ENCODE assay signal across 8 mouse cellular contexts in genomic region chr2:90904076-90904855, GRCm38 (mm10). TPM values are rescaled to one million over a fixed set of nuclear protein-coding genes. Genes with fewer than 3 reads are reported as not detected.
DNase-seq lines count a peak whose midpoint lies in the region; ATAC-seq and TF ChIP-seq lines count a peak whose summit lies in the region.

TSS of gene Kbtbd4 (plus strand) at chr2:90904740.
TSS of gene Ndufs3 (minus strand) at chr2:90904827.

- intact Hi-C loops in heart, postnatal 36 days (cut with DNase I) = loop anchor here (1.0 to 5.0 kb wide), 3 partner anchors 13 to 298 kb away; partner anchors contain the start of genes Acp2 and Nr1h3

- peak within 1 kb of the TSS; percentile 83 for H3K4me3 ChIP-seq in G1E (ENCODE audit: low read depth, low read length)
- peak within 1 kb of the TSS; percentile 76 for H3K4me3 ChIP-seq in forebrain, embryonic 16.5 days (replicated peaks; ENCODE audit: low read length)
- peak within 1 kb of the TSS; percentile 81 for H3K4me3 ChIP-seq in lung, embryonic 16.5 days (ENCODE audit: low read length)

- peak within 1 kb of the TSS; percentile 91 for H3K27ac ChIP-seq in forebrain, embryonic 16.5 days (ENCODE audit: low read length)
- H3K27ac ChIP-seq in lung, embryonic 16.5 days (ENCODE audit: low read length) = peak within 1 kb of the TSS; percentile 87

- peaks cover 74% of the 10 kb centered on the region for H3K36me3 ChIP-seq in G1E (replicated peaks)
- H3K36me3 ChIP-seq in forebrain, embryonic 16.5 days (ENCODE audit: control insufficient read depth, insufficient read depth) = peaks cover 10% of the 10 kb centered on the region
- peaks cover 21% of the 10 kb centered on the region for H3K36me3 ChIP-seq in lung, embryonic 16.5 days (ENCODE audit: control insufficient read depth, insufficient read depth, low read length)

- no peaks in the 10 kb centered on the region for H3K9me3 ChIP-seq in G1E (replicated peaks)
- H3K9me3 ChIP-seq in forebrain, embryonic 16.5 days (ENCODE audit: control insufficient read depth, low read length) = no peaks in the 10 kb centered on the region
- H3K9me3 ChIP-seq in lung, embryonic 16.5 days (ENCODE audit: control insufficient read depth, low read length) = no peaks in the 10 kb centered on the region

- DNase-seq in G1E (ENCODE audit: low spot score) = peak; percentile 71
- peak; percentile 85 to 92 for DNase-seq in cerebellum, adult 18-20 months
- peak; percentile 85 to 88 for DNase-seq in heart, postnatal 36 days
- peak; percentile 75 to 86 for DNase-seq in layer of hippocampus, adult 8-10 months (ENCODE audit: low spot score in 2 of 2)
- DNase-seq in ovary, postnatal 10 days (ENCODE audit: low spot score) = peak; percentile 63
- DNase-seq in thymus, postnatal 10 days (ENCODE audit: low spot score in 2 of 2) = peak; percentile 79 to 85

- ATAC-seq in G1E (ENCODE audit: extremely low read depth, insufficient number of reproducible peaks, low FRiP score, poor library complexity, severe bottlenecking) = peak; percentile 93
- peak; percentile 96 for ATAC-seq in forebrain, embryonic 16.5 days
- ATAC-seq in lung, embryonic 16.5 days (ENCODE audit: low read depth) = peak; percentile 94

- TF ChIP-seq CTCF in G1E (IDR thresholded peaks at IDR 0.05; ENCODE audit: low read depth, low read length) = no peak

- H3K4me1 ChIP-seq in G1E (ENCODE audit: insufficient read depth, low read depth, low read length) = peaks cover 45% of the 10 kb centered on the region
- H3K4me1 ChIP-seq in forebrain, embryonic 16.5 days (replicated peaks; ENCODE audit: control insufficient read depth, insufficient read depth, low read length) = peaks cover 27% of the 10 kb centered on the region
- H3K4me1 ChIP-seq in lung, embryonic 16.5 days (replicated peaks; ENCODE audit: control insufficient read depth, insufficient read depth, low read length) = peaks cover 19% of the 10 kb centered on the region

- peak within 1 kb of the TSS; percentile 85 for H3K9ac ChIP-seq in forebrain, embryonic 16.5 days (replicated peaks; ENCODE audit: low read depth, low read length)
- H3K9ac ChIP-seq in lung, embryonic 16.5 days (ENCODE audit: low read length) = peak within 1 kb of the TSS; percentile 93

- H3K4me2 ChIP-seq in forebrain, embryonic 16.5 days (ENCODE audit: low read length) = peak within 1 kb of the TSS; percentile 82
- H3K4me2 ChIP-seq in lung, embryonic 16.5 days (ENCODE audit: low read depth, low read length) = peak within 1 kb of the TSS; percentile 72

- WGBS in forebrain, embryonic 16.5 days = under 1% methylated on average over 42 of the region's 43 CpGs
- WGBS in lung, embryonic 16.5 days = under 1% methylated on average over 43 of the region's 43 CpGs

- H3K27me3 ChIP-seq in G1E (ENCODE audit: insufficient read depth, low read length) = no peaks in the 10 kb centered on the region
- H3K27me3 ChIP-seq in forebrain, embryonic 16.5 days (replicated peaks; ENCODE audit: control insufficient read depth, insufficient read depth, low read length) = no peaks in the 10 kb centered on the region
- no peaks in the 10 kb centered on the region for H3K27me3 ChIP-seq in lung, embryonic 16.5 days (ENCODE audit: control insufficient read depth, insufficient read depth, low read depth, low read length)

RNA-seq across cellular contexts. Expression of gene Kbtbd4, which starts in this region (rescaled TPM):
- 18.2 and 21.4 TPM in 2 replicates for total RNA-seq in G1E (2014; fragmentation: Nextera tagmentation)
- total RNA-seq in G1E (2017) = 31.8 and 35.5 TPM in 2 replicates
- 4.0 and 6.6 TPM in 2 replicates for polyA plus RNA-seq in G1E (2012)
- 61.9 and 62.3 TPM in 2 replicates for polyA plus RNA-seq in forebrain, embryonic 16.5 days (2015; fragmentation: Nextera tagmentation; extraction: Ambion mirVana)
- 10 to 100 TPM; 22.1 to 23.8 TPM for total RNA-seq in heart, postnatal 36 days (2021)
- total RNA-seq in layer of hippocampus, adult 8-10 months (2022) = 10 to 100 TPM; 32.5 to 45.7 (median 34.0) TPM
- polyA plus RNA-seq in lung, embryonic 16.5 days (2015; fragmentation: Nextera tagmentation; extraction: Ambion mirVana) = 36.5 and 37.0 TPM in 2 replicates

RNA-seq across cellular contexts. Expression of gene Ndufs3, which starts in this region (rescaled TPM):
- total RNA-seq in G1E (2014; fragmentation: Nextera tagmentation) (106 and 132 TPM in 2 replicates), G1E (2017) (131 and 165 TPM in 2 replicates)
- polyA plus RNA-seq in G1E (2012) = 86.8 and 94.6 TPM in 2 replicates
- polyA plus RNA-seq in forebrain, embryonic 16.5 days (2015; fragmentation: Nextera tagmentation; extraction: Ambion mirVana) = 211 and 212 TPM in 2 replicates
- 100 to 1,000 TPM; 797 to 891 TPM for total RNA-seq in heart, postnatal 36 days (2021)
- total RNA-seq in layer of hippocampus, adult 8-10 months (2022) = 100 to 1,000 TPM; 234 to 266 (median 248) TPM
- 201 and 203 TPM in 2 replicates for polyA plus RNA-seq in lung, embryonic 16.5 days (2015; fragmentation: Nextera tagmentation; extraction: Ambion mirVana)

Comparison
In these comparisons a context has a peak if more than half of its experiments do, and no peak if none do; other contexts are left out.
1. Peak in every context shown above with its lines: DNase-seq, ATAC-seq, H3K4me3 ChIP-seq and H3K27ac ChIP-seq.